Mouse (Mus musculus) lung, adult 2 months (tissue): ENCODE measurements around the gene Rnd3.

Source experiments
- CTCF ChIP-seq: fragments of 200-500 bp; IDR thresholded peaks from 2 replicates; pipeline ENCODE4 v1.5.1; 2011; ENCODE audit warnings: mild to moderate bottlenecking, low read length, control low read depth; ENCODE audit not compliant: insufficient read depth
- POLR2A ChIP-seq: fragments of 200-500 bp; IDR thresholded peaks from 2 replicates; pipeline ENCODE4 v1.6.1; 2011; ENCODE audit warnings: low read depth, mild to moderate bottlenecking, control low read depth, low read length, borderline replicate concordance; ENCODE audit errors: extremely low read depth

DNA sequence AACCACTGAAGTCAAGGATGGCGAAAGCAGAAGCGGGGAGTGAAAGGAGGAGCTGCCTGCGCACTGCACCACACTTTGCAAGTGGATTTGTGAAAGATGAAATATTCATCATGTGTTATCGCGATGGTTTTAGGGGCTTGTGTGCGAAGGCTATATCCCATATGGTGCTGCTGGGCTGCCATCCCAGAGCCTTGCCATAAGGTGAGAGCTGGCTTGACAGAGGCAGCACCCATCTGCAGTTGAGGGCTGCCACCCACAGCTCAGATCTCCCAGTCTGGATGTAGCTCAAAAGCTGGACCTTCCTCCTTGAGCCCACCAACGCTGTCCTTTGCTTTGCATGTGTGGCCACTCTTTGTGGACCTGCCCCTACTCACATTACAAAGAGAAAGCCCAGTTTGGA is 58.2 kb downstream of the Rnd3 start:
- TF ChIP-seq CTCF = no peak
- no peak for TF ChIP-seq POLR2A
